Mouse (Mus musculus) limb, embryonic 10.5 days (tissue): Measurements from ENCODE around the gene Slc27a5. TPM values are rescaled to one million over a fixed set of nuclear protein-coding genes. Genes with fewer than 3 reads are reported as not detected.

Experiments
- DNase-seq: peaks from one replicate; pipeline ENCODE4 v3.0.0-alpha.2; 2017; ENCODE audit warnings: low spot score
- H3K27ac ChIP-seq: fragments of 300-500 bp; sonication (generic); 2 replicates; pipeline ENCODE4 v1.5.1; 2016; ENCODE audit warnings: mild to moderate bottlenecking
- H3K27me3 ChIP-seq: fragments of 300-500 bp; sonication (generic); 2 replicates; pipeline ENCODE4 v1.6.1; 2016; ENCODE audit warnings: low read depth, mild to moderate bottlenecking; ENCODE audit not compliant: poor library complexity, severe bottlenecking
- H3K36me3 ChIP-seq: fragments of 300-500 bp; sonication (generic); 2 replicates; pipeline ENCODE4 v1.6.1; 2016; ENCODE audit warnings: mild to moderate bottlenecking, moderate library complexity
- H3K4me1 ChIP-seq: fragments of 300-500 bp; sonication (generic); 2 replicates; pipeline ENCODE4 v1.6.1; 2016
- H3K4me3 ChIP-seq: fragments of 300-500 bp; sonication (generic); 2 replicates; pipeline ENCODE4 v1.5.1; 2016; ENCODE audit warnings: mild to moderate bottlenecking, moderate library complexity
- H3K9me3 ChIP-seq: fragments of 300-500 bp; sonication (generic); replicated peaks from 2 replicates; pipeline ENCODE4 v1.6.1; 2016; ENCODE audit warnings: mild to moderate bottlenecking
- WGBS: fragments of 180-500 bp; shearing (Covaris S2); methylation state at CpG from one replicate; pipeline ENCODE4 v1.1.7; 2016; 5-methylcytosine and 5-hydroxymethylcytosine counted together
- polyA plus RNA-seq: library from polyadenylated mRNA; unstranded; fragments of >200 nt; fragmentation: Nextera tagmentation; extraction: Ambion mirVana; gene quantifications from 2 replicates; pipeline ENCODE4 v1.2.1, GENCODE M21; 2016

Gene Slc27a5
- polyA plus RNA-seq, 1 experiment from 2014 or later: not detected

DNA sequence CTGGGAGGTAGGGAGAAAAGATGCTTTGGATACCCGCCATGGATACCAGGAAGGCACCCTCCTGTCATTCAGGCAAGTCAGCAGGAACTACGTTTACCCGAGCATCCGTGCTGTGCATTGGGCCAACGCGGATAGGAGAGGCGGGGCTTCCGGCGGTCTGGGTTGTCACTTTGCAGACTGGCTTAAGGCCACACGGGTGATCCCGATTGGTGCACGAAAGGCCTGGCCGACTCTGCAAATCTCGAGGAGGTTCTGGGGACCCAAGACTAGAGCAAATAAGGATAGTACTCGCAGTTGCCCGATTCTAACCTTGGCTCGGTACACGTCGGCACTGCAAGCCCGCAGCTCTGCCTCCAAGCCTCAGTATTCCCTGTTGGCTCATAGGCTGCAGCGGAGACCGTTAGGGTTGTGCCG is 32.3 kb downstream of the Slc27a5 start, which contains the start of gene Zfp324:
TSS of gene Zfp324 (plus strand) at position 161 of the 414 bp plus-strand sequence.
- Histone ChIP-seq H3K27ac (peak within 1 kb of the TSS; percentile 92), H3K4me1 (peaks cover 23% of the 10 kb centered on the region), H3K9me3 (no peaks in the 10 kb centered on the region), H3K27me3 (no peaks in the 10 kb centered on the region), H3K4me3 (peak within 1 kb of the TSS; percentile 84), H3K36me3 (peaks cover 22% of the 10 kb centered on the region)
- DNase-seq: peak; percentile 85
- under 1% methylated on average over 23 of the region's 23 CpGs for WGBS

- H3K4me1 ChIP-seq: peaks cover 15% of the 10 kb centered on the region
- WGBS: 6% methylated on average over 29 of the region's 29 CpGs
- no peaks in the 10 kb centered on the region for H3K36me3 ChIP-seq
- no peaks in the 10 kb centered on the region for H3K9me3 ChIP-seq
- peak overlapping the region; percentile 52 for H3K4me3 ChIP-seq
- no peaks in the 10 kb centered on the region for H3K27me3 ChIP-seq
- peak overlapping the region; percentile 85 for H3K27ac ChIP-seq
- DNase-seq: peak; percentile 66
These were observed 36.4 kb downstream of the Slc27a5 start for GRCm38 (mm10) chr7:12961511-12962141.

DNA sequence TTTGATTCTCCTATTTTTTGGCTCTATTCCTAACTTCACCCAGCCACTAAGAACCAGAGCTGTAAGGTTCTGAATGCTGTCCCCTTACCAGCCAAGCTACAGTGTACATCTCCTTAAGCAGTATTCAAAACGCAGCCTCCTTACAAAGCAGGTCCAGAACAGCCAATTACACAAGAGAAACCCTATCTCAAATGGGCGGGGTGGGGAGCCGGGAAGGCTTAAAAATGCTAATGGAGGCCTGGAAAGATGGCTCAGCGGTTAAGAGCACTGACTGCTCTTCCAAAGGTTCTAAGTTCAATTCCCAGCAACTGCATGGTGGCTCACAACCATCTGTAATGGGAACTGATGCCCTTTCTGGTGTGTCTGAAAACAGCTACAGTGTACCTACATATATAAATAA is 38.3 kb downstream of the Slc27a5 start:
- 30% methylated on average over 4 of the region's 4 CpGs for WGBS

DNA sequence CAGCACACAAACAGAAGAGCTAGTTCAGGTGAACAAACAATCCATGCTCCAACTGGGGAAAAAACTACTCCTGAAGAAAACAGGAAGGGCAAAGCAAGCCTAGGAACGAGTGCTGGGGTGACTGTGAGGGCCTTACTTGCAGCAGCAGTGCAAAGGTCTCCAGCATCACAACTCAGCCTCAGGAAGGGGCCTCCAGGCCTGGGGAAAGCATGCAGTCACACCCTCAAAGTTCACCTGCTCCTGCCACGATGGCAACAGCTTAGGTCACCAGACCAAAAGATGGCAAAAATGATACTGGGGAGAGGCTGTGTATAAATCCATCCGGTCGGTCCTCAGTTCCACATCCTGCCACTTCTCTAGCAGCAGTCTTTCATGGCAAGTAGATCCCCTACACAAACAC is 39.0 kb downstream of the Slc27a5 start:
- Histone ChIP-seq H3K4me1 (peaks cover 2% of the 10 kb centered on the region; the same call in 1 of the 2 replicates), H3K27me3 (no peaks in the 10 kb centered on the region), H3K4me3 (no peak overlapping the region), H3K36me3 (no peaks in the 10 kb centered on the region), H3K27ac (no peak overlapping the region), H3K9me3 (no peaks in the 10 kb centered on the region)
- WGBS: 86% methylated on average over 4 of the region's 4 CpGs
- DNase-seq: no peak

More for the DNA sequence above, 38.3 kb downstream of the Slc27a5 start:
- H3K9me3 ChIP-seq: no peaks in the 10 kb centered on the region
- H3K36me3 ChIP-seq: no peaks in the 10 kb centered on the region
- no peak for DNase-seq
- no peak overlapping the region for H3K27ac ChIP-seq
- no peaks in the 10 kb centered on the region for H3K27me3 ChIP-seq
- H3K4me3 ChIP-seq: no peak overlapping the region
- H3K4me1 ChIP-seq: peaks cover 2% of the 10 kb centered on the region; the same call in 1 of the 2 replicates

DNA sequence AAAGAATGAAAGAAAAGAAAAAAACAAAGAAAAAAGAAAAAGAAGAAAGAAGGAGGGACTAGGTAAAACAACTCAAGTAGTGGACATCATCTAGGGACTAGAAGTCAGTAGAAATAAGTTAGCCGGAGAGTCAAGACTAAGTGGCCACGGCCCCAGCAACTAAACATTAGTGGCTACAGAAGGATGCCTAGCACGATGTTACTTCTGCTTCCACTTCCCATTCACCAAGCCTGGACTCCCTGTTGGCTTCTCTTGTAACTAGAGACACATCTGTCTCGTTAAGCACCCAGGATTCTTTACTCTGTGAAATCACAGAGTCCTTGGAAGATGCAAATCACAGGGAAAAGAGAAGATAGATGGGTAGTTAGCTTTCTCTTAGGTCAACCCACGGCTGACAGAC is 40.5 kb downstream of the Slc27a5 start:
- H3K27me3 ChIP-seq: no peaks in the 10 kb centered on the region
- no peak overlapping the region for H3K27ac ChIP-seq
- no peaks in the 10 kb centered on the region for H3K36me3 ChIP-seq
- 80% methylated on average over 5 of the region's 5 CpGs for WGBS
- H3K9me3 ChIP-seq: no peaks in the 10 kb centered on the region
- H3K4me3 ChIP-seq: no peak overlapping the region
- DNase-seq: no peak
- peaks cover 2% of the 10 kb centered on the region; the same call in 1 of the 2 replicates for H3K4me1 ChIP-seq

DNA sequence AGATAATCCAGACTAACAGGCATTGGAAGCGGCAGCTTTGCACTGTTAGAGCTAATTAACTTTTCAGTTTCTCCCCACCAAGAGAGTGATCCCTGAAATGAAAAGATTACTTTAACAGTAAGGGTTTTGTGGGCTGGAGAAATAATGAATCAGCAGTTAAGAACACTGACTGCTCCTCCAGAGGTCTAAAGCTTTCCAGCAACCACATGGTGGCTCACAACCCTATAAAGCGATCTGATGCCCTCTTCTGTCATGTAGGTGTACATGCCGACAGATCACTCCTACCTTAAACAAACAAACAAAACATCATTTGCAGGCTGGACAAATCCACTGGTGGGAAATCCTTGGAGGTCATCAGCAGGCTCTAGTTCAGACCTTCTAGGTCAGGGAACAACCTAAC is 43.1 kb downstream of the Slc27a5 start:
- no peak overlapping the region for H3K4me3 ChIP-seq
- no peak for DNase-seq
- WGBS: 57% methylated on average over 3 of the region's 3 CpGs
- H3K27ac ChIP-seq: no peak overlapping the region
- H3K27me3 ChIP-seq: no peaks in the 10 kb centered on the region
- no peaks in the 10 kb centered on the region for H3K9me3 ChIP-seq
- no peaks in the 10 kb centered on the region for H3K36me3 ChIP-seq
- H3K4me1 ChIP-seq: peaks cover 10% of the 10 kb centered on the region

DNA sequence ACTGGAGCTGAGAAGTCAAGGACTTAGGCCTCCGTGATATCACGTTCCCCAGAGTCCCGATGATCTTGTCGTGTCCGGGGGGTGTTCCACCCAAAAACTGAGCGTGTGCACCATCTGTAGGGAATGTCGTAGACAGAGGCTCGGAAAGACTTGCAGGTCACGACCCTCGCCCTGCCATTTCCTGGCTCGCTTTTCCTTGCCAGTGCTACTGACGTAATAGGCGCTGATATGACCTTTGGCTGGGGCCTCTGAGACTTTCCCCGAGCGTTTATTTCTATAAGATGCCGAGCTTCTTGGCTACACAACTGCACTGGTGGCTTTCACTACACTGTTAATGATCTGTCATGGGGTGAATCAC is 48.1 kb downstream of the Slc27a5 start:
- Histone ChIP-seq H3K27ac (peak overlapping the region; percentile 93), H3K27me3 (no peaks in the 10 kb centered on the region), H3K36me3 (no peaks in the 10 kb centered on the region), H3K4me3 (peak overlapping the region; percentile 58), H3K9me3 (no peaks in the 10 kb centered on the region), H3K4me1 (peaks cover 13% of the 10 kb centered on the region)
- 4% methylated on average over 16 of the region's 16 CpGs for WGBS
- DNase-seq: no peak

DNA sequence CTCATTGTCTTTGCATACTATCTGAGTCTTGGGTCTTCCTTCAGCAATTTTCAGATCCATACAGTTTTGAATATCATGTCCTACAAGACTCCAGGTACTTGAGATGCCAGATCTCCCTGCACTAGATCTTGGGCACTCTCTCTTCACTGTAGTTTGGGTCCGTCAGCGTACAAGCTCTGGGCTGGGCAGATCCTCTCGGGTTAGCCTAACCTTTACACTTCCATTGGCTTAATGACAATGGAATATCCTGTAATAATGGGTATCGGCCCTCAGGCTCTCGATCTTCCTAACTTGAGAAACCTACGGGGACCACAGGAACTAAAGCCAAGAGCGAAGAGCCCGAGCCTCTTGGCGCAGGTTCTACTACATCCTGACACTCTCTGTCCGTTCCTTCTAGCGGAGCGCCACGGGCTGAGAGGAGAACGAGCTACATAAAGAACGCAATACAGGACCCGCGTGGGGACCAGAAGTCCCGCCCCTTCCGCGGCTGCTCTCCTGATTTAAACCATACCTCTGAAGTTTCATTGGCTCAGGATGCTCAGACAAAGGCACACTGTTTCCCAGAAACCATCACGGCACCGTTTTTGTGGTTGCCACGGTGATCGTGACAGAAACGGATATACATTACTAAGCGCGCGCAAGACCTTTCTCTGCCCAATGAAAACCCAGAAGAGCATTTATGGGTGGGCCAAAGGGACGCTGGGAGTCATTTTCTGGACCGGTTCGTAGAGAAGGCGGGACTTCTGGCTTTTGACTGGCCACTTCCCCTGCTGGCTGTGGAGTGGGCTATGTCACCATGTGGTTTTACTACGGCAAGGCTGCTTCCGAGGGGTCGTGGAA is 48.7 kb downstream of the Slc27a5 start:
- Histone ChIP-seq H3K4me3 (peak overlapping the region; percentile 58), H3K27ac (peak overlapping the region; percentile 93), H3K9me3 (no peaks in the 10 kb centered on the region), H3K4me1 (peaks cover 13% of the 10 kb centered on the region), H3K36me3 (no peaks in the 10 kb centered on the region), H3K27me3 (no peaks in the 10 kb centered on the region)
- WGBS: 11% methylated on average over 35 of the region's 35 CpGs
- DNase-seq: peak; percentile 91

DNA sequence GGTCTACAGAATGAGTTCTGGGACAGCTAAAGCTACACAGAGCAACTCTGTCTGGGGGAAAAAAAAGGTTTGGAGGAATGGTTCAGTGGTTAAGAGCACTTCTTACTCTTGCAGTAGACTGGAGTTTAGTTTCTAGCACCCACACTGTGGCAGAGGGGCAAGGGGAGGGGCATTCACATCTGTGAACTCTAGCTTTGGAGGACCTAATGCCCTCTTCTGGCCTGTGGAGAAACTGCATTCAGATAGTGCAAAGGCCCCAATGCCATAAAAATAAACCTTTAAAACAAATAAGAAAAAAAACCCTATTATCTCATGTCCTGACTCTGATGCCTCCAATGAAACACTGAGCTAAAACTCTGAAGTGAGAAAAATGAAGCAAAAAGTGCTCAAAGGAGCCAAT is 54.5 kb downstream of the Slc27a5 start:
- H3K27me3 ChIP-seq: no peaks in the 10 kb centered on the region
- H3K36me3 ChIP-seq: no peaks in the 10 kb centered on the region
- no peaks in the 10 kb centered on the region for H3K9me3 ChIP-seq
- H3K27ac ChIP-seq: no peak overlapping the region
- H3K4me3 ChIP-seq: no peak overlapping the region
- no peaks in the 10 kb centered on the region for H3K4me1 ChIP-seq
- no peak for DNase-seq

GRCm38 (mm10) chr7:12940599-12940998 is 57.4 kb downstream of the Slc27a5 start:
- DNase-seq: no peak
- Histone ChIP-seq H3K36me3 (no peaks in the 10 kb centered on the region), H3K4me1 (no peaks in the 10 kb centered on the region), H3K27me3 (no peaks in the 10 kb centered on the region), H3K27ac (no peak overlapping the region), H3K4me3 (no peak overlapping the region), H3K9me3 (no peaks in the 10 kb centered on the region)
- 86% methylated on average over 4 of the region's 4 CpGs for WGBS

Other genes starting within 250 kb of the Slc27a5 start
- gene Zscan18, start 194.6 kb downstream of the Slc27a5 start, polyA plus RNA-seq: 13.8 and 15.7 TPM in 2 replicates
- gene Zfp329, start 179.3 kb downstream of the Slc27a5 start, polyA plus RNA-seq: 14.8 and 16.8 TPM in 2 replicates
- gene Zfp110, start 163.4 kb downstream of the Slc27a5 start, polyA plus RNA-seq: 30.4 and 32.6 TPM in 2 replicates
- gene Zfp128, start 117.0 kb downstream of the Slc27a5 start, polyA plus RNA-seq: 5.0 and 7.4 TPM in 2 replicates
- 22.4 and 23.1 TPM in 2 replicates for gene Zscan22, start 100.4 kb downstream of the Slc27a5 start, polyA plus RNA-seq
- gene Rps5, start 75.9 kb downstream of the Slc27a5 start, polyA plus RNA-seq: 1,082 and 1,228 TPM in 2 replicates
- 0.66 and 0.94 TPM in 2 replicates for gene Rnf225, start 70.8 kb downstream of the Slc27a5 start, polyA plus RNA-seq
- gene Zfp324, start 32.4 kb downstream of the Slc27a5 start, polyA plus RNA-seq: 8.4 and 12.0 TPM in 2 replicates
- gene Zfp446, start 20.3 kb downstream of the Slc27a5 start, polyA plus RNA-seq: 14.0 and 14.9 TPM in 2 replicates
- gene Trim28, start 922 bp upstream of the Slc27a5 start, polyA plus RNA-seq: 561 and 585 TPM in 2 replicates
- 29.1 and 31.8 TPM in 2 replicates for gene Zbtb45, start 11.8 kb upstream of the Slc27a5 start, polyA plus RNA-seq
- 79.6 and 84.2 TPM in 2 replicates for gene Chmp2a, start 36.6 kb upstream of the Slc27a5 start, polyA plus RNA-seq
- 182 and 208 TPM in 2 replicates for gene Ube2m, start 40.1 kb upstream of the Slc27a5 start, polyA plus RNA-seq
- 3.3 and 4.4 TPM in 2 replicates for gene Mzf1, start 56.6 kb upstream of the Slc27a5 start, polyA plus RNA-seq
- gene Vmn1r85, start 97.0 kb upstream of the Slc27a5 start, polyA plus RNA-seq: not detected in 2 replicates
- not detected in 2 replicates for gene Vmn1r86, start 121.7 kb upstream of the Slc27a5 start, polyA plus RNA-seq
- gene Vmn1r87, start 142.0 kb upstream of the Slc27a5 start, polyA plus RNA-seq: not detected in 2 replicates
- not detected in 2 replicates for gene Vmn1r88, start 161.4 kb upstream of the Slc27a5 start, polyA plus RNA-seq
- gene Vmn1r89, start 214.8 kb upstream of the Slc27a5 start, polyA plus RNA-seq: not detected in 2 replicates